Mouse (Mus musculus) olfactory bulb, adult 2 months (tissue): ENCODE data around the gene Skint4. TPM values are rescaled to one million over a fixed set of nuclear protein-coding genes. Genes with fewer than 3 reads are reported as not detected.

Source experiments
- H3K27ac ChIP-seq: fragments of 200-500 bp; 2 replicates; pipeline ENCODE4 v1.5.1; 2012; ENCODE audit warnings: low read depth, low read length; ENCODE audit not compliant: insufficient read depth
- H3K4me1 ChIP-seq: fragments of 200-500 bp; 2 replicates; pipeline ENCODE4 v1.6.1; 2012; ENCODE audit warnings: low read length; ENCODE audit not compliant: control insufficient read depth, insufficient read depth
- H3K4me3 ChIP-seq: fragments of 200-500 bp; 2 replicates; pipeline ENCODE4 v1.5.1; 2012; ENCODE audit warnings: mild to moderate bottlenecking, low read depth, low read length, moderate library complexity; ENCODE audit not compliant: insufficient read depth
- CTCF ChIP-seq: fragments of 200-500 bp; IDR thresholded peaks from 2 replicates; pipeline ENCODE4 v1.5.1; 2012; ENCODE audit warnings: low read depth, mild to moderate bottlenecking, low read length, moderate library complexity; ENCODE audit not compliant: insufficient read depth
- POLR2A ChIP-seq: fragments of 200-500 bp; IDR thresholded peaks from 2 replicates; pipeline ENCODE4 v1.6.1; 2012; ENCODE audit warnings: mild to moderate bottlenecking, low read depth, low read length, moderate library complexity; ENCODE audit not compliant: insufficient read depth
- polyA plus RNA-seq: library from polyadenylated mRNA; stranded (reverse); fragments of >200 nt; gene quantifications from 2 replicates; pipeline ENCODE4 v1.2.4, GENCODE M21; 2012; ENCODE audit warnings: low replicate concordance; ENCODE audit not compliant: missing spikeins, insufficient read depth, insufficient read length

The Skint4 gene
- polyA plus RNA-seq = not detected in 2 replicates

GRCm38 (mm10) chr4:112071716-112072115, at the start of gene Skint4:
Gene Skint4 (plus strand): TSS chr4:112072016.
- no peak within 1 kb of the TSS for H3K27ac ChIP-seq
- no peaks in the 10 kb centered on the region for H3K4me1 ChIP-seq
- H3K4me3 ChIP-seq = no peak within 1 kb of the TSS
- TF ChIP-seq CTCF (no peak), POLR2A (no peak)

Other genes with a start within 250 kb of the Skint4 start
- gene Slc5a9, start 169.1 kb upstream of the Skint4 start, polyA plus RNA-seq = not detected in 2 replicates
- not detected in 2 replicates for gene Skint8, start 152.6 kb upstream of the Skint4 start, polyA plus RNA-seq
- gene Skint7, start 99.1 kb upstream of the Skint4 start, polyA plus RNA-seq = not detected in 2 replicates
- gene Skint1, start 65.7 kb upstream of the Skint4 start, polyA plus RNA-seq = not detected in 2 replicates
- gene Skint3, start 160.2 kb downstream of the Skint4 start, polyA plus RNA-seq = not detected in 2 replicates